In genomic region chr7:49527925-49528324, GRCm38 (mm10) we compare ENCODE assay signal across 14 mouse cellular contexts.
DNase-seq lines count a peak whose midpoint lies in the region; ATAC-seq and TF ChIP-seq lines count a peak whose summit lies in the region.
"Had no signal": no experiment of that assay in that cellular context is flagged by ENCODE, and none has a peak within 500 bp of the region (broad histone marks: within the 10 kb centered on the region; RNA-seq: fewer than 3 reads in every experiment).

No protein-coding gene starts in this region.

- no peaks in the 10 kb centered on the region for H3K36me3 ChIP-seq in heart, embryonic 10.5 days
- H3K36me3 ChIP-seq in kidney, embryonic 15.5 days = no peaks in the 10 kb centered on the region
- H3K36me3 ChIP-seq in E14TG2a.4 (ENCODE audit: insufficient read depth, low read length) = no peaks in the 10 kb centered on the region
- H3K36me3 ChIP-seq in intestine, embryonic 15.5 days = no peaks in the 10 kb centered on the region
- H3K36me3 ChIP-seq: midbrain, embryonic 15.5 days; neural tube, embryonic 12.5 days had no signal

- peaks cover 56% of the 10 kb centered on the region for H3K4me1 ChIP-seq in heart, embryonic 10.5 days
- peaks cover 68% of the 10 kb centered on the region for H3K4me1 ChIP-seq in kidney, embryonic 15.5 days
- H3K4me1 ChIP-seq in E14TG2a.4 (replicated peaks; ENCODE audit: low read depth, low read length) = peaks cover 69% of the 10 kb centered on the region
- H3K4me1 ChIP-seq in intestine, embryonic 15.5 days (replicated peaks) = peaks cover 26% of the 10 kb centered on the region

- H3K9me3 ChIP-seq in heart, embryonic 10.5 days = no peaks in the 10 kb centered on the region
- no peaks in the 10 kb centered on the region for H3K9me3 ChIP-seq in kidney, embryonic 15.5 days (replicated peaks)
- H3K9me3 ChIP-seq in E14TG2a.4 (ENCODE audit: low read length) = no peaks in the 10 kb centered on the region
- H3K9me3 ChIP-seq in intestine, embryonic 15.5 days = no peaks in the 10 kb centered on the region
- H3K9me3 ChIP-seq: midbrain, embryonic 15.5 days; neural tube, embryonic 12.5 days had no signal

- no peak for DNase-seq in heart, embryonic 10.5 days (ENCODE audit: low spot score)
- DNase-seq in heart, adult 9 months (ENCODE audit: low spot score in 2 of 2) = no peak
- DNase-seq in kidney, postnatal 10 days = no peak
- no peak for DNase-seq in cerebellum, postnatal 10 days
- no peak for DNase-seq in right cerebral cortex, adult 18-20 months
- DNase-seq: cerebellum, adult 11 months; left cerebral cortex, postnatal 4 days; thymus, adult 2 months had no signal

- no peaks in the 10 kb centered on the region for H3K27me3 ChIP-seq in heart, embryonic 10.5 days (ENCODE audit: insufficient read depth, poor library complexity, severe bottlenecking)
- no peaks in the 10 kb centered on the region for H3K27me3 ChIP-seq in kidney, embryonic 15.5 days
- no peaks in the 10 kb centered on the region for H3K27me3 ChIP-seq in E14TG2a.4 (ENCODE audit: insufficient read depth, low read length)
- no peaks in the 10 kb centered on the region for H3K27me3 ChIP-seq in intestine, embryonic 15.5 days (replicated peaks)
- H3K27me3 ChIP-seq: midbrain, embryonic 15.5 days; neural tube, embryonic 12.5 days had no signal

- H3K4me2 ChIP-seq in kidney, embryonic 15.5 days = peak overlapping the region; percentile 39
- peak overlapping the region; percentile 22; the same call in 1 of the 2 replicates for H3K4me2 ChIP-seq in intestine, embryonic 15.5 days (replicated peaks)
- H3K4me2 ChIP-seq: midbrain, embryonic 15.5 days; neural tube, embryonic 12.5 days had no signal

- no peak for ATAC-seq in kidney, embryonic 15.5 days (replicated peaks; ENCODE audit: low FRiP score)
- peak; percentile 24 for ATAC-seq in intestine, embryonic 15.5 days
- ATAC-seq: midbrain, embryonic 15.5 days had no signal

- H3K9ac ChIP-seq in kidney, embryonic 15.5 days = no peak overlapping the region
- no peak overlapping the region for H3K9ac ChIP-seq in intestine, embryonic 15.5 days
- H3K9ac ChIP-seq: midbrain, embryonic 15.5 days; neural tube, embryonic 12.5 days had no signal

- WGBS in heart, embryonic 10.5 days = 13% methylated on average over 4 of the region's 4 CpGs
- WGBS in kidney, embryonic 15.5 days = 5% methylated on average over 4 of the region's 4 CpGs
- WGBS in intestine, embryonic 15.5 days = 17% methylated on average over 4 of the region's 4 CpGs

- peak overlapping the region; percentile 80 for H3K27ac ChIP-seq in heart, embryonic 10.5 days
- peak overlapping the region; percentile 92 for H3K27ac ChIP-seq in kidney, embryonic 15.5 days
- peak overlapping the region; percentile 71 for H3K27ac ChIP-seq in intestine, embryonic 15.5 days
- H3K27ac ChIP-seq: macrophage; midbrain, embryonic 15.5 days; neural tube, embryonic 12.5 days had no signal

- no peak for TF ChIP-seq CTCF in E14TG2a.4 (conservative IDR thresholded peaks at IDR 0.05; ENCODE audit: low read length)

- H3K4me3 ChIP-seq in heart, embryonic 10.5 days = peak overlapping the region; percentile 31; the same call in 1 of the 2 replicates
- H3K4me3 ChIP-seq in kidney, embryonic 15.5 days (replicated peaks) = peak overlapping the region; percentile 30
- 0 out of 2 replicates have a peak overlapping the region, but pooled peaks have one; percentile 48 for H3K4me3 ChIP-seq in E14TG2a.4 (replicated peaks; ENCODE audit: low read length)
- H3K4me3 ChIP-seq in intestine, embryonic 15.5 days (replicated peaks) = no peak overlapping the region
- H3K4me3 ChIP-seq: midbrain, embryonic 15.5 days; neural tube, embryonic 12.5 days had no signal
